Mouse (Mus musculus) testis, postnatal 14 days (tissue): ENCODE measurements around the gene Gtf2h5.

Experiments used
- DNase-seq: peaks from one replicate; pipeline ENCODE4 v3.0.0; 2021; ENCODE audit warnings: low spot score

The Gtf2h5 gene

GRCm38 (mm10) chr17:6110956-6111355 lies 31.4 kb downstream of the Gtf2h5 start:
- no peak for DNase-seq

- DNase-seq: no peak
These were observed 34.1 kb downstream of the Gtf2h5 start for GRCm38 (mm10) chr17:6113653-6114052.

GRCm38 (mm10) chr17:6115085-6115484 lies 35.5 kb downstream of the Gtf2h5 start:
- DNase-seq: no peak

GRCm38 (mm10) chr17:6117148-6117725 lies 37.7 kb downstream of the Gtf2h5 start:
- DNase-seq: no peak

- no peak for DNase-seq
These were observed 38.3 kb downstream of the Gtf2h5 start for GRCm38 (mm10) chr17:6117917-6118316.

- DNase-seq: no peak
These were observed 39.3 kb downstream of the Gtf2h5 start for GRCm38 (mm10) chr17:6118861-6119260.

GRCm38 (mm10) chr17:6123776-6124175 lies 44.2 kb downstream of the Gtf2h5 start:
- DNase-seq: no peak

- DNase-seq: no peak
These were observed 45.9 kb downstream of the Gtf2h5 start for GRCm38 (mm10) chr17:6125441-6125840.

- no peak for DNase-seq
These were observed 48.5 kb downstream of the Gtf2h5 start for GRCm38 (mm10) chr17:6128039-6128438.

- DNase-seq: no peak
These were observed 49.8 kb downstream of the Gtf2h5 start for GRCm38 (mm10) chr17:6129361-6129760.

GRCm38 (mm10) chr17:6131083-6131482 lies 51.5 kb downstream of the Gtf2h5 start:
- DNase-seq: no peak
